In the genomic region with DNA sequence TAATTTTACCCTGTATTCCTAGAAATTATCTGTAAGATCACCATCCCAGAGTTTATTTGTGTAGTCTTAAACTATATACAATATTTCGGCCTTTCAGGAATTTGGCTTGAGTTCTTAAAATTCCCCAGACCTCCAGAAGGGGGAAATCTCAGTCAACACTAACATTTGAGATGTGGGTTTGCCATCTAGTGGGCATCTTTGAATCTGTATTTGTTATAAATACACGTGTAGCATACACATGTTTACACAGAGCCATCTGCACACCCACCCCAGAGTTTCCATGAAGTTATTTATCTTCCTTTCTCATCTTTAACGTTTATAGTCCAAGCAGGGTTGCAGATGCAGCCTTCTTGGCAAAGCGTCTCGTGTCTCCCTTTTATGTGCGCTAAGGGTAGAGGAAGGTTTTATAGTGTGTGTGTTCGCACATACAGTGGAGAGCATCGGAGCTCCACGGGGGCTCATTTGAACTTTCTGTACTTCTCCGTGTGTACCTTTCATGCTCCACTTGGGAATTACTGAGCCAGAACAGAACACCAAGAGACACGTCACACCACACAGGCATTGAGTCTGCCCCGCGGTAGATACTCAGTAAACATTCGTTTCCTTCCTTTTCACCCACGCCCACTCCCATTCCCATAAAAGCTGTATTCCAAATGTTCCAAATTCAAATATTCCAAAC, we compare ENCODE assay signal across 7 mouse cellular contexts. TPM values are rescaled to one million over a fixed set of nuclear protein-coding genes. Genes with fewer than 3 reads are reported as not detected.
DNase-seq lines count a peak whose midpoint lies in the region; ATAC-seq and TF ChIP-seq lines count a peak whose summit lies in the region.

No protein-coding gene starts in this region.

- no peak overlapping the region for H3K9ac ChIP-seq in ES-E14 (ENCODE audit: insufficient read depth, low read depth, low read length, poor library complexity, severe bottlenecking)
- H3K9ac ChIP-seq in intestine, embryonic 14.5 days (ENCODE audit: low read length), result no peak overlapping the region

- in situ Hi-C loops in ES-E14 (cut with MboI; ENCODE audit: low sequenced_read_pairs in 2 of 2, unreplicated experiment in 2 of 2), result no loop called here

- peak overlapping the region; percentile 50 for H3K4me2 ChIP-seq in intestine, embryonic 14.5 days (ENCODE audit: low read length)

- 66% methylated on average over 15 of the region's 15 CpGs for WGBS in embryonic facial prominence, embryonic 10.5 days
- 36% methylated on average over 15 of the region's 15 CpGs for WGBS in intestine, embryonic 14.5 days

- H3K4me3 ChIP-seq in ES-E14 (ENCODE audit: insufficient read depth in 1 of 2, low read depth in 1 of 2, low read length in 2 of 2, poor library complexity in 1 of 2, severe bottlenecking in 1 of 2), result no peak overlapping the region
- H3K4me3 ChIP-seq in embryonic facial prominence, embryonic 10.5 days, result no peak overlapping the region
- no peak overlapping the region for H3K4me3 ChIP-seq in intestine, embryonic 14.5 days (ENCODE audit: low read depth, low read length)

- H3K36me3 ChIP-seq in ES-E14 (ENCODE audit: control insufficient read depth, insufficient read depth, low read length, poor library complexity, severe bottlenecking), result no peaks in the 10 kb centered on the region
- H3K36me3 ChIP-seq in embryonic facial prominence, embryonic 10.5 days (replicated peaks), result no peaks in the 10 kb centered on the region
- H3K36me3 ChIP-seq in intestine, embryonic 14.5 days (ENCODE audit: control insufficient read depth, insufficient read depth, low read length), result no peaks in the 10 kb centered on the region

- peak; percentile 65 for DNase-seq in layer of hippocampus, adult 11-12 months (ENCODE audit: low spot score)
- DNase-seq in layer of hippocampus, adult 9-10 months (ENCODE audit: low spot score), result no peak
- no peak for DNase-seq in ES-E14 (ENCODE audit: low read depth, low spot score)
- peak; percentile 8 for DNase-seq in embryonic facial prominence, embryonic 10.5 days (ENCODE audit: low spot score)
- peak; percentile 58 for DNase-seq in intestine, embryonic 14.5 days (ENCODE audit: low spot score)
- DNase-seq in naive thymus-derived CD4-positive, alpha-beta T cell, adult 2 months (ENCODE audit: low read depth), result peak; percentile 74
- no peak for DNase-seq in ovary, postnatal 36 days (ENCODE audit: low spot score)

- H3K27ac ChIP-seq in ES-E14 (ENCODE audit: insufficient read depth, low read depth, low read length, poor library complexity, severe bottlenecking), result no peak overlapping the region
- no peak overlapping the region for H3K27ac ChIP-seq in embryonic facial prominence, embryonic 10.5 days (replicated peaks)
- H3K27ac ChIP-seq in intestine, embryonic 14.5 days (ENCODE audit: low read depth), result peak overlapping the region; percentile 25; the same call in 1 of the 2 replicates

- no peaks in the 10 kb centered on the region for H3K9me3 ChIP-seq in ES-E14 (ENCODE audit: control insufficient read depth, insufficient read depth, low read depth, low read length)
- no peaks in the 10 kb centered on the region for H3K9me3 ChIP-seq in embryonic facial prominence, embryonic 10.5 days
- H3K9me3 ChIP-seq in intestine, embryonic 14.5 days (ENCODE audit: control insufficient read depth, low read length), result no peaks in the 10 kb centered on the region

- peaks cover 0 to 4% of the 10 kb centered on the region in 2 experiments; a peak in 1 of 4 replicates for H3K4me1 ChIP-seq in ES-E14 (ENCODE audit: control insufficient read depth in 2 of 2, insufficient read depth in 2 of 2, low read length in 2 of 2, poor library complexity in 1 of 2)
- no peaks in the 10 kb centered on the region for H3K4me1 ChIP-seq in embryonic facial prominence, embryonic 10.5 days
- H3K4me1 ChIP-seq in intestine, embryonic 14.5 days (replicated peaks; ENCODE audit: control insufficient read depth, insufficient read depth, low read length), result 0 out of 2 replicates have a peak, but pooled peaks cover 2% of the 10 kb centered on the region

- ATAC-seq in intestine, embryonic 14.5 days (replicated peaks; ENCODE audit: low FRiP score, low TSS enrichment, low read depth), result 0 out of 2 replicates have a peak, but pooled peaks have one; percentile 47

- H3K27me3 ChIP-seq in embryonic facial prominence, embryonic 10.5 days (replicated peaks; ENCODE audit: low read depth, poor library complexity, severe bottlenecking), result no peaks in the 10 kb centered on the region
- no peaks in the 10 kb centered on the region for H3K27me3 ChIP-seq in intestine, embryonic 14.5 days (replicated peaks; ENCODE audit: control insufficient read depth, insufficient read depth, low read length)

TF ChIP-seq in ES-E14, 5 proteins besides CTCF, POLR2A, EP300 and RAD21:
- TF ChIP-seq HCFC1 (IDR thresholded peaks at IDR 0.05; ENCODE audit: borderline replicate concordance, insufficient read depth, low read length) (no peak), ZC3H11A (IDR thresholded peaks at IDR 0.05; ENCODE audit: borderline replicate concordance, low read depth, low read length) (peak; percentile 55; the same call in 1 of the 2 replicates)
TF ChIP-seq in ES-E14: peak in this region for 1.

RNA-seq across cellular contexts. Expression of a gene that starts 12.3 kb away (rescaled TPM):
- 6.0 and 6.7 TPM in 2 replicates for total RNA-seq in ES-E14 (2012; rRNA removed)
- polyA plus RNA-seq in embryonic facial prominence, embryonic 10.5 days (2016; fragmentation: Nextera tagmentation; extraction: Ambion mirVana), result 26.2 and 27.8 TPM in 2 replicates
- polyA plus RNA-seq in intestine, embryonic 14.5 days (2014; fragmentation: Nextera tagmentation; extraction: Ambion mirVana), result 30.6 and 34.4 TPM in 2 replicates

RNA-seq across cellular contexts. Expression of a gene that starts 16.7 kb away (rescaled TPM):
- total RNA-seq in ES-E14 (2012; rRNA removed), result 0.48 and 1.0 TPM in 2 replicates
- 9.6 and 12.0 TPM in 2 replicates for polyA plus RNA-seq in embryonic facial prominence, embryonic 10.5 days (2016; fragmentation: Nextera tagmentation; extraction: Ambion mirVana)
- 10.9 and 11.7 TPM in 2 replicates for polyA plus RNA-seq in intestine, embryonic 14.5 days (2014; fragmentation: Nextera tagmentation; extraction: Ambion mirVana)

Comparison
In these comparisons a context has a peak if more than half of its experiments do, and no peak if none do; other contexts are left out.
1. DNase-seq: peak in layer of hippocampus, adult 11-12 months (single experiment), embryonic facial prominence, embryonic 10.5 days (single experiment), intestine, embryonic 14.5 days (single experiment) and naive thymus-derived CD4-positive, alpha-beta T cell, adult 2 months (single experiment); none in layer of hippocampus, adult 9-10 months (single experiment), ES-E14 (single experiment) and ovary, postnatal 36 days (single experiment).